Mouse (Mus musculus) hindbrain, embryonic 10.5 days (tissue): Measurements from ENCODE around the gene Kcnk10. TPM values are rescaled to one million over a fixed set of nuclear protein-coding genes. Genes with fewer than 3 reads are reported as not detected.

ENCODE experiments used
- DNase-seq: peaks from one replicate; pipeline ENCODE4 v3.0.0-alpha.2; 2017; ENCODE audit warnings: low spot score
- H3K27ac ChIP-seq: fragments of 300-500 bp; sonication (generic); 2 replicates; pipeline ENCODE4 v1.5.1; 2016; ENCODE audit warnings: mild to moderate bottlenecking, moderate library complexity
- H3K27me3 ChIP-seq: fragments of 300-500 bp; sonication (generic); 2 replicates; pipeline ENCODE4 v1.6.1; 2016; ENCODE audit warnings: mild to moderate bottlenecking; ENCODE audit not compliant: poor library complexity, insufficient read depth, severe bottlenecking
- H3K36me3 ChIP-seq: fragments of 300-500 bp; sonication (generic); 2 replicates; pipeline ENCODE4 v1.6.1; 2016; ENCODE audit warnings: mild to moderate bottlenecking, moderate library complexity
- H3K4me1 ChIP-seq: fragments of 300-500 bp; sonication (generic); replicated peaks from 2 replicates; pipeline ENCODE4 v1.6.1; 2016; ENCODE audit warnings: mild to moderate bottlenecking
- H3K4me3 ChIP-seq: fragments of 300-500 bp; sonication (generic); 2 replicates; pipeline ENCODE4 v1.5.1; 2016; ENCODE audit warnings: mild to moderate bottlenecking, moderate library complexity
- H3K9me3 ChIP-seq: fragments of 300-500 bp; sonication (generic); 2 replicates; pipeline ENCODE4 v1.6.1; 2016; ENCODE audit warnings: mild to moderate bottlenecking, moderate library complexity
- WGBS: fragments of 180-500 bp; shearing (Covaris S2); methylation state at CpG from one replicate; pipeline ENCODE4 v1.1.7; 2016; 5-methylcytosine and 5-hydroxymethylcytosine counted together
- polyA plus RNA-seq: library from polyadenylated mRNA; unstranded; fragments of >200 nt; fragmentation: Nextera tagmentation; extraction: Ambion mirVana; gene quantifications from 2 replicates; pipeline ENCODE4 v1.2.1, GENCODE M21; 2016

Kcnk10 gene
- polyA plus RNA-seq, 1 experiment from 2014 or later, result 36.1 TPM

GRCm38 (mm10) chr12:98588573-98588972, 10.5 kb upstream of the Kcnk10 start:
- Histone ChIP-seq H3K4me3 (no peak overlapping the region), H3K9me3 (peaks cover 19% of the 10 kb centered on the region; the same call in 1 of the 2 replicates), H3K4me1 (no peaks in the 10 kb centered on the region), H3K27ac (no peak overlapping the region), H3K27me3 (no peaks in the 10 kb centered on the region), H3K36me3 (no peaks in the 10 kb centered on the region)
- 72% methylated on average over 6 of the region's 6 CpGs for WGBS
- no peak for DNase-seq

- H3K4me3 ChIP-seq, result no peak overlapping the region
- no peaks in the 10 kb centered on the region for H3K27me3 ChIP-seq
- no peak for DNase-seq
- H3K4me1 ChIP-seq, result 0 out of 2 replicates have a peak, but pooled peaks cover under 1% of the 10 kb centered on the region
- H3K36me3 ChIP-seq, result no peaks in the 10 kb centered on the region
- H3K9me3 ChIP-seq, result no peaks in the 10 kb centered on the region
- H3K27ac ChIP-seq, result no peak overlapping the region
- 42% methylated on average over 3 of the region's 3 CpGs for WGBS
Measured at GRCm38 (mm10) chr12:98585302-98585701, 7.2 kb upstream of the Kcnk10 start.

GRCm38 (mm10) chr12:98575942-98576550, 2.1 kb downstream of the Kcnk10 start:
- no peak for DNase-seq
- Histone ChIP-seq H3K27ac (peak overlapping the region; percentile 93), H3K4me3 (peak overlapping the region; percentile 74), H3K4me1 (peaks cover 66% of the 10 kb centered on the region), H3K27me3 (peaks cover 68% of the 10 kb centered on the region), H3K9me3 (no peaks in the 10 kb centered on the region), H3K36me3 (peaks cover 2% of the 10 kb centered on the region; the same call in 1 of the 2 replicates)
- WGBS, result 61% methylated on average over 8 of the region's 8 CpGs

GRCm38 (mm10) chr12:98575195-98575887, 2.8 kb downstream of the Kcnk10 start:
- Histone ChIP-seq H3K36me3 (peaks cover 9% of the 10 kb centered on the region; the same call in 1 of the 2 replicates), H3K4me3 (peak overlapping the region; percentile 74), H3K27me3 (peaks cover 68% of the 10 kb centered on the region), H3K27ac (peak overlapping the region; percentile 93), H3K4me1 (peaks cover 65% of the 10 kb centered on the region), H3K9me3 (no peaks in the 10 kb centered on the region)
- DNase-seq, result no peak
- 8% methylated on average over 17 of the region's 17 CpGs for WGBS

GRCm38 (mm10) chr12:98574353-98575194, 3.5 kb downstream of the Kcnk10 start:
- Histone ChIP-seq H3K9me3 (no peaks in the 10 kb centered on the region), H3K27me3 (peaks cover 68% of the 10 kb centered on the region), H3K27ac (peak overlapping the region; percentile 93), H3K4me3 (peak overlapping the region; percentile 74), H3K36me3 (peaks cover 17% of the 10 kb centered on the region; the same call in 1 of the 2 replicates), H3K4me1 (peaks cover 69% of the 10 kb centered on the region)
- peak; percentile 84 for DNase-seq
- WGBS, result under 1% methylated on average over 80 of the region's 84 CpGs

GRCm38 (mm10) chr12:98573317-98574270, 4.5 kb downstream of the Kcnk10 start:
- Histone ChIP-seq H3K9me3 (no peaks in the 10 kb centered on the region), H3K27me3 (peaks cover 59% of the 10 kb centered on the region), H3K4me3 (peak overlapping the region; percentile 74), H3K4me1 (peaks cover 70% of the 10 kb centered on the region), H3K36me3 (peaks cover 17% of the 10 kb centered on the region), H3K27ac (peak overlapping the region; percentile 93)
- DNase-seq, result peak; percentile 47
- WGBS, result 11% methylated on average over 25 of the region's 25 CpGs

GRCm38 (mm10) chr12:98571896-98572680, 6.0 kb downstream of the Kcnk10 start:
- peaks cover 17% of the 10 kb centered on the region for H3K36me3 ChIP-seq
- H3K27me3 ChIP-seq, result peaks cover 46% of the 10 kb centered on the region
- H3K4me1 ChIP-seq, result peaks cover 70% of the 10 kb centered on the region
- WGBS, result 50% methylated on average over 8 of the region's 8 CpGs
- no peak for DNase-seq
- no peaks in the 10 kb centered on the region for H3K9me3 ChIP-seq
- peak overlapping the region; percentile 93; the same call in 1 of the 2 replicates for H3K27ac ChIP-seq
- H3K4me3 ChIP-seq, result peak overlapping the region; percentile 74

- Histone ChIP-seq H3K27ac (no peak overlapping the region), H3K4me1 (peaks cover 74% of the 10 kb centered on the region), H3K4me3 (no peak overlapping the region), H3K27me3 (peaks cover 19% of the 10 kb centered on the region), H3K9me3 (no peaks in the 10 kb centered on the region), H3K36me3 (peaks cover 17% of the 10 kb centered on the region)
- no peak for DNase-seq
- 89% methylated on average over 6 of the region's 6 CpGs for WGBS
Measured at GRCm38 (mm10) chr12:98569380-98569779, 8.7 kb downstream of the Kcnk10 start.

- WGBS, result 90% methylated on average over 6 of the region's 6 CpGs
- DNase-seq, result no peak
- H3K4me3 ChIP-seq, result no peak overlapping the region
- H3K27ac ChIP-seq, result no peak overlapping the region
- peaks cover 17% of the 10 kb centered on the region for H3K36me3 ChIP-seq
- peaks cover 4% of the 10 kb centered on the region; the same call in 1 of the 2 replicates for H3K27me3 ChIP-seq
- peaks cover 79% of the 10 kb centered on the region for H3K4me1 ChIP-seq
- H3K9me3 ChIP-seq, result no peaks in the 10 kb centered on the region
Measured at GRCm38 (mm10) chr12:98567877-98568276, 10.2 kb downstream of the Kcnk10 start.

- Histone ChIP-seq H3K4me1 (peaks cover 75% of the 10 kb centered on the region), H3K27ac (peak overlapping the region; percentile 88), H3K27me3 (no peaks in the 10 kb centered on the region), H3K36me3 (peaks cover 9% of the 10 kb centered on the region), H3K9me3 (no peaks in the 10 kb centered on the region), H3K4me3 (peak overlapping the region; percentile 18; the same call in 1 of the 2 replicates)
- peak; percentile 40 for DNase-seq
- 23% methylated on average over 3 of the region's 3 CpGs for WGBS
Measured at GRCm38 (mm10) chr12:98564383-98564782, 13.7 kb downstream of the Kcnk10 start.

- no peak for DNase-seq
- Histone ChIP-seq H3K27ac (peak overlapping the region; percentile 88), H3K27me3 (no peaks in the 10 kb centered on the region), H3K4me1 (peaks cover 68% of the 10 kb centered on the region), H3K9me3 (no peaks in the 10 kb centered on the region), H3K4me3 (no peak overlapping the region), H3K36me3 (peaks cover 9% of the 10 kb centered on the region)
- 69% methylated on average over 4 of the region's 4 CpGs for WGBS
Measured at GRCm38 (mm10) chr12:98563261-98563660, 14.8 kb downstream of the Kcnk10 start.
